8 mouse cellular contexts compared by ENCODE assay signal in genomic region chr9:31086085-31086753, GRCm38 (mm10). TPM values are rescaled to one million over a fixed set of nuclear protein-coding genes. Genes with fewer than 3 reads are reported as not detected.
DNase-seq lines count a peak whose midpoint lies in the region; ATAC-seq and TF ChIP-seq lines count a peak whose summit lies in the region.

No protein-coding gene starts in this region.

- peak; percentile 83 for TF ChIP-seq CTCF in liver, postnatal 0 days (IDR thresholded peaks at IDR 0.05; ENCODE audit: low read depth)

- no peaks in the 10 kb centered on the region for H3K27me3 ChIP-seq in embryonic facial prominence, embryonic 11.5 days (ENCODE audit: control insufficient read depth, insufficient read depth, low read length)
- H3K27me3 ChIP-seq in heart, embryonic 15.5 days, result peaks cover 24% of the 10 kb centered on the region
- H3K27me3 ChIP-seq in liver, postnatal 0 days (ENCODE audit: insufficient read depth, low read length), result peaks cover 13% of the 10 kb centered on the region; the same call in 1 of the 2 replicates

- H3K4me1 ChIP-seq in embryonic facial prominence, embryonic 11.5 days (ENCODE audit: control insufficient read depth, insufficient read depth, low read length), result no peaks in the 10 kb centered on the region
- 0 out of 2 replicates have a peak, but pooled peaks cover 4% of the 10 kb centered on the region for H3K4me1 ChIP-seq in heart, embryonic 15.5 days (replicated peaks)
- no peaks in the 10 kb centered on the region for H3K4me1 ChIP-seq in liver, postnatal 0 days (ENCODE audit: insufficient read depth)

- ATAC-seq in embryonic facial prominence, embryonic 11.5 days (replicated peaks; ENCODE audit: insufficient number of reproducible peaks, low FRiP score, low TSS enrichment, low read depth), result 0 out of 2 replicates have a peak, but pooled peaks have one; percentile 20
- ATAC-seq in heart, embryonic 15.5 days (replicated peaks; ENCODE audit: insufficient number of reproducible peaks, insufficient read depth, low FRiP score, low read depth), result no peak
- ATAC-seq in liver, postnatal 0 days, result no peak

- peak; percentile 71 for DNase-seq in CD4-positive, CD25-positive, alpha-beta regulatory T cell, adult 2 months (ENCODE audit: low read depth, low spot score)
- DNase-seq in adrenal gland, adult 18-20 months (ENCODE audit: low spot score in 2 of 2), result peak; percentile 56 to 61
- peak; percentile 89 for DNase-seq in embryonic facial prominence, embryonic 11.5 days (ENCODE audit: low spot score)
- DNase-seq in kidney, postnatal 10 days, result peak; percentile 86
- peak; percentile 70 for DNase-seq in liver, postnatal 0 days
- DNase-seq in retina, adult 2 months (ENCODE audit: low read depth, low spot score), result peak; percentile 42
- peak; percentile 22 to 52 for DNase-seq in urinary bladder, postnatal 36 days (ENCODE audit: low spot score in 2 of 2)

- no peak overlapping the region for H3K27ac ChIP-seq in embryonic facial prominence, embryonic 11.5 days (replicated peaks; ENCODE audit: low read depth, low read length)
- no peak overlapping the region for H3K27ac ChIP-seq in heart, embryonic 15.5 days
- no peak overlapping the region for H3K27ac ChIP-seq in liver, postnatal 0 days (ENCODE audit: low read depth)

- H3K9me3 ChIP-seq in embryonic facial prominence, embryonic 11.5 days (replicated peaks; ENCODE audit: control insufficient read depth, low read length), result no peaks in the 10 kb centered on the region
- no peaks in the 10 kb centered on the region for H3K9me3 ChIP-seq in heart, embryonic 15.5 days (replicated peaks)
- no peaks in the 10 kb centered on the region for H3K9me3 ChIP-seq in liver, postnatal 0 days (ENCODE audit: low read length)

- no peak for TF ChIP-seq EP300 in liver, postnatal 0 days (IDR thresholded peaks at IDR 0.05; ENCODE audit: low read depth)

- no peaks in the 10 kb centered on the region for H3K36me3 ChIP-seq in embryonic facial prominence, embryonic 11.5 days (replicated peaks; ENCODE audit: control insufficient read depth, insufficient read depth, low read depth, low read length)
- H3K36me3 ChIP-seq in heart, embryonic 15.5 days, result no peaks in the 10 kb centered on the region
- no peaks in the 10 kb centered on the region for H3K36me3 ChIP-seq in liver, postnatal 0 days (replicated peaks; ENCODE audit: insufficient read depth, low read length)

- no peak overlapping the region for H3K4me2 ChIP-seq in embryonic facial prominence, embryonic 11.5 days (ENCODE audit: low read depth, low read length)
- peak overlapping the region; percentile 19; the same call in 1 of the 2 replicates for H3K4me2 ChIP-seq in heart, embryonic 15.5 days
- H3K4me2 ChIP-seq in liver, postnatal 0 days (ENCODE audit: low read depth, low read length), result no peak overlapping the region

- no peak overlapping the region for H3K9ac ChIP-seq in embryonic facial prominence, embryonic 11.5 days (replicated peaks; ENCODE audit: low read length)
- H3K9ac ChIP-seq in heart, embryonic 15.5 days, result no peak overlapping the region
- no peak overlapping the region for H3K9ac ChIP-seq in liver, postnatal 0 days (replicated peaks)

- no peak overlapping the region for H3K4me3 ChIP-seq in embryonic facial prominence, embryonic 11.5 days (ENCODE audit: low read depth, low read length)
- H3K4me3 ChIP-seq in heart, embryonic 15.5 days, result no peak overlapping the region
- no peak overlapping the region for H3K4me3 ChIP-seq in liver, postnatal 0 days (ENCODE audit: low read depth, low read length)

- WGBS in embryonic facial prominence, embryonic 11.5 days, result 16% methylated on average over 10 of the region's 10 CpGs
- WGBS in heart, embryonic 15.5 days, result 12% methylated on average over 10 of the region's 10 CpGs
- WGBS in liver, postnatal 0 days (ENCODE audit: insufficient replicate concordance), result 26% methylated on average over 10 of the region's 10 CpGs

RNA-seq across cellular contexts. Expression of gene St14, which starts 45.4 kb away (rescaled TPM):
- total RNA-seq in adrenal gland, adult 18-20 months (2021), result 1 to 10 TPM in 1 of 2 experiments, under 1 TPM in 1; 0.42 to 1.2 TPM
- 6.4 and 7.4 TPM in 2 replicates for polyA plus RNA-seq in embryonic facial prominence, embryonic 11.5 days (2014; fragmentation: Nextera tagmentation; extraction: Ambion mirVana)
- 2.2 and 6.6 TPM in 2 replicates for polyA plus RNA-seq in heart, embryonic 15.5 days (2015; fragmentation: Nextera tagmentation; extraction: Ambion mirVana)
- polyA plus RNA-seq in liver, postnatal 0 days (2015; fragmentation: Nextera tagmentation; extraction: Ambion mirVana), result 0.69 and 0.99 TPM in 2 replicates

RNA-seq across cellular contexts. Expression of gene Zbtb44, which starts 55.8 kb away (rescaled TPM):
- total RNA-seq in adrenal gland, adult 18-20 months (2021), result 10 to 100 TPM; 27.0 to 55.9 TPM
- polyA plus RNA-seq in embryonic facial prominence, embryonic 11.5 days (2014; fragmentation: Nextera tagmentation; extraction: Ambion mirVana), result 6.0 and 6.3 TPM in 2 replicates
- polyA plus RNA-seq in heart, embryonic 15.5 days (2015; fragmentation: Nextera tagmentation; extraction: Ambion mirVana), result 7.4 and 8.3 TPM in 2 replicates
- 4.9 and 6.7 TPM in 2 replicates for polyA plus RNA-seq in liver, postnatal 0 days (2015; fragmentation: Nextera tagmentation; extraction: Ambion mirVana)

Comparison
In these comparisons a context has a peak if more than half of its experiments do, and no peak if none do; other contexts are left out.
1. DNase-seq: peak in every context shown above with its lines; median percentile 89 in embryonic facial prominence, embryonic 11.5 days; 86 in kidney, postnatal 10 days; 71 in CD4-positive, CD25-positive, alpha-beta regulatory T cell, adult 2 months; 70 in liver, postnatal 0 days; 58 in adrenal gland, adult 18-20 months; 42 in retina, adult 2 months; 37 in urinary bladder, postnatal 36 days.